Mouse (Mus musculus): ENCODE results near the gene Tm6sf2. TPM values are rescaled to one million over a fixed set of nuclear protein-coding genes. Genes with fewer than 3 reads are reported as not detected.

Tm6sf2 gene
- polyA plus RNA-seq, 1 experiment from 2014 or later = 3.8 TPM

DNA sequence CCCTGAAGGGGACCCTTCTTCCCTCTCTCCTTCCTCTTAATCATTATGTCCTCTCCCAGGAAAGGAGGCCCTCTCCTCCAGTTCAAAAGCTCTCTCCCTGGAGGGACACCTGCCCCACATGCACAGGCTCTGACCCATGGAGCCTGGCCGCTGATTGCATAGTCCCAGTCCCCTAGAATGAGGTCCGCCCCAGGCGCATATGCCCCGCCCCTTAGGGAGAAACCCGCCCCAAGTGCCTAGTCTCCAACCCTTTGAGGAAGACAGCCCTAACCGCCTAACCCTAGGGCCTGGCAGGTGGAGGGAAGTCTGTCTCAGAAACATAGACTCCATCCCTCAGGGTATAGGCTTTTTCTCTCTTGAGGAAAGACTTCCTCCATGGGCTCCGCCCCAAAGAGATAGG lies 14.5 kb downstream of the Tm6sf2 start:
- no peaks in the 10 kb centered on the region for H3K9me3 ChIP-seq (ENCODE audit: low read length)
- H3K27ac ChIP-seq (ENCODE audit: low read length) = no peak overlapping the region
- ATAC-seq (no peak), DNase-seq (ENCODE audit: low spot score) (no peak)
- TF ChIP-seq CTCF (IDR thresholded peaks at IDR 0.05) (no peak), EP300 (IDR thresholded peaks at IDR 0.05) (no peak)
- 6% methylated on average over 7 of the region's 7 CpGs for WGBS
- no peak overlapping the region for H3K9ac ChIP-seq (replicated peaks; ENCODE audit: low read depth)
- H3K4me2 ChIP-seq (replicated peaks; ENCODE audit: low read depth, low read length) = no peak overlapping the region
- no peaks in the 10 kb centered on the region for H3K36me3 ChIP-seq (ENCODE audit: insufficient read depth, low read length)
- H3K4me3 ChIP-seq (ENCODE audit: low read depth, low read length) = no peak overlapping the region
- peaks cover 64% of the 10 kb centered on the region for H3K27me3 ChIP-seq (replicated peaks; ENCODE audit: insufficient read depth, low read length)
- H3K4me1 ChIP-seq (ENCODE audit: insufficient read depth, low read depth, low read length) = no peaks in the 10 kb centered on the region; the same call in 1 of the 2 replicates

DNA sequence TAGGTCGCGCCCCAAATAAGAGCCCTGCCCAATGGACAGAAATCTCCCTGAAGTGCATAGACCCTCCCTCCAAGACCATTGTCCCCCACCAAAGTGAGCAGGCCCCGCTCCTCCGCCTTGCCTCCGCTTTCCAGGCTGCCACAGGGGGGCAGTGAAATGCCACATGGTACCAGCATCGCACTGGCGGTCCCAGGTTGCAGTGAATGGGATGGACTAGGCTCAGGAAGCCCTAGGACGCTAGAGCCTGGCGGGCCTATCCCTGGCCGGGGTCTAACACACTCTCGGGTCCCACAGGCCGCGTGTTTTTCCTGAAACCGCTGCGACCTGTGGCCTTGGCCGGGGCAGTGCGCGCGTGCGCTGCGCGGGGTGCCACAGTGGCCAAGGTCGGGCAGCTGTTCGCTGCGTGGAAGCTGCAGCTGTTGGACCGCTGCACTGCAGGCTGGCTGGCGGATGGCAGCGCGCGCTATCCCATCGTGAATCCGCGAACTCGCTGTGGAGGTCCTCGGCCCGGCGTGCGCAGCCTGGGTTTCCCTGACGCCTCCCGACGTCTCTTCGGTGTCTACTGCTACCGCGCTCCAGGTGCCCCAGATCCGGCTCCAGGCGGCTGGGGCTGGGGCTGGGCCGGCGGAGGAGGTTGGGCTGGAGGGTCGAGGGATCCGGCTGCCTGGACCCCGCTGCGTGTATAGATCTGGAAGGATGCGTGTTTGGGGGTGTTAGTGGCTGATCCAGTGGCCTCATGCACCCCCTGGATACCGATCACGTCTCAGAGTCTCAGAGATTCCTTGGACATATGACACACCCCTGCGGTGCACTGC lies 15.3 kb downstream of the Tm6sf2 start:
- H3K27ac ChIP-seq (ENCODE audit: low read length) = no peak overlapping the region
- peak; percentile 74 for TF ChIP-seq CTCF (IDR thresholded peaks at IDR 0.05)
- TF ChIP-seq EP300 (IDR thresholded peaks at IDR 0.05) = no peak
- H3K4me3 ChIP-seq (ENCODE audit: low read depth, low read length) = no peak overlapping the region
- H3K9me3 ChIP-seq (ENCODE audit: low read length) = no peaks in the 10 kb centered on the region
- H3K27me3 ChIP-seq (replicated peaks; ENCODE audit: insufficient read depth, low read length) = peaks cover 61% of the 10 kb centered on the region
- H3K4me1 ChIP-seq (ENCODE audit: insufficient read depth, low read depth, low read length) = no peaks in the 10 kb centered on the region; the same call in 1 of the 2 replicates
- DNase-seq (ENCODE audit: low spot score) (peak; percentile 17), ATAC-seq (peak; percentile 55; the same call in 1 of the 2 replicates)
- no peak overlapping the region for H3K9ac ChIP-seq (replicated peaks; ENCODE audit: low read depth)
- WGBS = 5% methylated on average over 56 of the region's 56 CpGs
- H3K4me2 ChIP-seq (replicated peaks; ENCODE audit: low read depth, low read length) = no peak overlapping the region
- no peaks in the 10 kb centered on the region for H3K36me3 ChIP-seq (ENCODE audit: insufficient read depth, low read length)

DNA sequence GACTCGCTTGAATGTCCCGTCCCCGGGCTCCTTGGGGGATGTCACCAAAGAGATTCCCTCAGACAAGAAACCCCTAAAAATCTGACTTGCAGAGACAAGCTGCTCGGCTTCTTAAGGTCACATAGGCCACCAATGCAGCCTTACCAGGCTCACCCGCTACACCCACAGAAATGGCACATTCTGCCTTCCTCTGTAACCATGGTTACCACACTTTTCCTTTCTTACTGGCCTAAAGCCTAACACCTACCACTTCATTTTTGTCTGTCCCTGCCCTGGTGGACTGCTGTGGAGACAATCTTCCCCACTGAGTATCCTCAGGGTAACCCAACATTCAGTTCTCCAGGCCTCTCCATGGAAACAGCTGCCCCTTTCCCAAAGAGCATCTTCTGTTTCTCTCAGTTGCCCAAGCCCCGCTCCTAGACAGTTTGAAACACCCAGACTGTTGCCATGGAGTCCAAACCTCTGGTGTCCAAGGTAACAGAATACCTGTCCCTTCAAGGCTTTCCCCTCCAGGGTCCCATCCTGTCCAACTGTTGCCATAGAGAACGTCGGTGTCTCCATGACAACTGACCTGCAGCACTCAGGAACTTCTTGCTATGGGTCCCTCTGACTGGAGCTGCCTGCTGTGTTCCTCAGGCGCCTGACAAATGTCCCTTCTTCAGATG lies 16.7 kb downstream of the Tm6sf2 start:
- Histone ChIP-seq H3K4me3 (ENCODE audit: low read depth, low read length) (no peak overlapping the region), H3K9me3 (ENCODE audit: low read length) (no peaks in the 10 kb centered on the region), H3K36me3 (ENCODE audit: insufficient read depth, low read length) (no peaks in the 10 kb centered on the region), H3K4me1 (ENCODE audit: insufficient read depth, low read depth, low read length) (no peaks in the 10 kb centered on the region), H3K4me2 (replicated peaks; ENCODE audit: low read depth, low read length) (no peak overlapping the region), H3K9ac (replicated peaks; ENCODE audit: low read depth) (no peak overlapping the region), H3K27ac (ENCODE audit: low read length) (no peak overlapping the region), H3K27me3 (replicated peaks; ENCODE audit: insufficient read depth, low read length) (peaks cover 48% of the 10 kb centered on the region)
- TF ChIP-seq CTCF (IDR thresholded peaks at IDR 0.05) (no peak), EP300 (IDR thresholded peaks at IDR 0.05) (no peak)
- 55% methylated on average over 9 of the region's 9 CpGs for WGBS
- DNase-seq (ENCODE audit: low spot score) = no peak
- no peak for ATAC-seq

DNA sequence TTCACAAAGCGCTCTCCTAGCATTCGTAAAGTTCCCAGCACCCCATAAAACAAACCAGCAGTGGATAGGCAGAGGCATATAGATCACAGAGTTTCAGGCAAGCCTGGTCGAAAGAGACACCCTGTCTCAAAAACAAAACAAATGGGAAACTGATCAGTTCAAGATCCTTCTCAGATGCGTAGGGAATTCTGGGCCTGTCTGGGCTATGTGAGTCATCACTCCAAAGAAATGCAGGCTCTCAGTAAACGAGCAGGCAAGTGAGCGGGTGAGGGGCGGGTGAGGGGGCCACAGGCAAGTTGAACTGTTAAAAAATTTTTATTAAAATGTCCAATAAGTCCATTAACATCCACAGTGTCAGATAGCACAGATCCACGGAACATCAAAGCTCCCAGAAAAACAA lies 20.1 kb downstream of the Tm6sf2 start:
- DNase-seq (ENCODE audit: low spot score) (no peak), ATAC-seq (no peak)
- 51% methylated on average over 8 of the region's 8 CpGs for WGBS
- Histone ChIP-seq H3K4me2 (replicated peaks; ENCODE audit: low read depth, low read length) (no peak overlapping the region), H3K36me3 (ENCODE audit: insufficient read depth, low read length) (no peaks in the 10 kb centered on the region), H3K27me3 (replicated peaks; ENCODE audit: insufficient read depth, low read length) (peaks cover 17% of the 10 kb centered on the region), H3K4me3 (ENCODE audit: low read depth, low read length) (no peak overlapping the region), H3K9me3 (ENCODE audit: low read length) (no peaks in the 10 kb centered on the region), H3K4me1 (ENCODE audit: insufficient read depth, low read depth, low read length) (no peaks in the 10 kb centered on the region), H3K9ac (replicated peaks; ENCODE audit: low read depth) (no peak overlapping the region), H3K27ac (ENCODE audit: low read length) (no peak overlapping the region)
- TF ChIP-seq EP300 (IDR thresholded peaks at IDR 0.05) (no peak), CTCF (IDR thresholded peaks at IDR 0.05) (no peak)

DNA sequence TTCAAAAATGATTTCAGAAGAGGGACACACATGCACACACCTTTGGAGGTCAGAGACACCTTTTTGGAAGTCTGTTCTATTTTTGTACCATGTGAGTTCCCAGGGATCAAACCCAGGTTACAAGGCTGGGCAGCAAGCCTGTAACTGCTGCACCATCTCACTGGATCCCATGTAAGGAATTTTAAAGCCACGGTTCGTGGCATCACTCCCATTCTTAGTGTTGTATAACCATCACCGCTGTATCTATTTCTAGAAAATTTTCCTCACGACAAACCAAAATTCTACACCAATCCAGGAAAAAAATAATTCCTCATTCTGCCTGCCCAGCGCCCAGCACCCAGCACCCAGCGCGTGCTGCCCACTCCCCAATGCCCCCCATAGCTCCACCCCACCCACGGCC lies 26.6 kb downstream of the Tm6sf2 start:
- Histone ChIP-seq H3K27me3 (replicated peaks; ENCODE audit: insufficient read depth, low read length) (no peaks in the 10 kb centered on the region), H3K36me3 (ENCODE audit: insufficient read depth, low read length) (no peaks in the 10 kb centered on the region), H3K9ac (replicated peaks; ENCODE audit: low read depth) (no peak overlapping the region), H3K4me1 (ENCODE audit: insufficient read depth, low read depth, low read length) (no peaks in the 10 kb centered on the region), H3K4me3 (ENCODE audit: low read depth, low read length) (no peak overlapping the region), H3K9me3 (ENCODE audit: low read length) (no peaks in the 10 kb centered on the region), H3K4me2 (replicated peaks; ENCODE audit: low read depth, low read length) (no peak overlapping the region), H3K27ac (ENCODE audit: low read length) (no peak overlapping the region)
- ATAC-seq (no peak), DNase-seq (ENCODE audit: low spot score) (no peak)
- WGBS = 62% methylated on average over 8 of the region's 8 CpGs
- no peak for TF ChIP-seq CTCF (IDR thresholded peaks at IDR 0.05)
- TF ChIP-seq EP300 (IDR thresholded peaks at IDR 0.05) = no peak

DNA sequence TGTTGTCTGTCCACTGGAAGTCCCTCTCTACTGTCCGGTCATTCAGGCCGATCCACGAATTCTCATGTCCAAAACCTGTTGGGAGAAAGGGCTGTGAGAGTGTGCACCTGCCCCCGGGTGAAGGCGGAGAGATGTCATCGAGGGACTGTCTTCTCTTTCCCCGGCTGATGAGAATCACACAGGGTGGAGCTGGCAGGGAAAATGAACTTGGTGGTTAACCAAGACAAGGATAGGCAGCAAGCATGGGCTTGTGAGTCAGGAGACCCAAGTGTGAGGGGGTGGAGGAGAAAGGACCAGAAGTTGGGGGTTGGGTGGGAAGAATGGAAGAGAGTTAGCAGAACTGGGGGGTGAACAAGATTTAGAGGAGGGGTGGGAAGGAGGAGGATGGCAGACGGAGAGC lies 27.5 kb downstream of the Tm6sf2 start:
- Histone ChIP-seq H3K4me2 (replicated peaks; ENCODE audit: low read depth, low read length) (no peak overlapping the region), H3K9ac (replicated peaks; ENCODE audit: low read depth) (no peak overlapping the region), H3K36me3 (ENCODE audit: insufficient read depth, low read length) (no peaks in the 10 kb centered on the region), H3K27ac (ENCODE audit: low read length) (no peak overlapping the region), H3K27me3 (replicated peaks; ENCODE audit: insufficient read depth, low read length) (no peaks in the 10 kb centered on the region), H3K4me1 (ENCODE audit: insufficient read depth, low read depth, low read length) (no peaks in the 10 kb centered on the region), H3K4me3 (ENCODE audit: low read depth, low read length) (no peak overlapping the region), H3K9me3 (ENCODE audit: low read length) (no peaks in the 10 kb centered on the region)
- TF ChIP-seq EP300 (IDR thresholded peaks at IDR 0.05) (no peak), CTCF (IDR thresholded peaks at IDR 0.05) (no peak)
- ATAC-seq = no peak
- no peak for DNase-seq (ENCODE audit: low spot score)
- 76% methylated on average over 8 of the region's 8 CpGs for WGBS

Measured in lung, postnatal 0 days (tissue).